Mouse (Mus musculus) urinary bladder, postnatal 25 days (tissue): ENCODE measurements at regions not wholly inside any gene's neighbourhood (a gene's known extent, or its start where the extent isn't known, plus 50 kb on each side); places are given as distances from the start of the nearest gene placed in this dataset.

ENCODE experiments used
- DNase-seq: peaks from one replicate; pipeline ENCODE4 v3.0.0; 2022; ENCODE audit warnings: low spot score

- DNase-seq = no peak
Observed at GRCm38 (mm10) chr2:124775737-124776136, 292.2 kb upstream of the Slc24a5 start.

DNA sequence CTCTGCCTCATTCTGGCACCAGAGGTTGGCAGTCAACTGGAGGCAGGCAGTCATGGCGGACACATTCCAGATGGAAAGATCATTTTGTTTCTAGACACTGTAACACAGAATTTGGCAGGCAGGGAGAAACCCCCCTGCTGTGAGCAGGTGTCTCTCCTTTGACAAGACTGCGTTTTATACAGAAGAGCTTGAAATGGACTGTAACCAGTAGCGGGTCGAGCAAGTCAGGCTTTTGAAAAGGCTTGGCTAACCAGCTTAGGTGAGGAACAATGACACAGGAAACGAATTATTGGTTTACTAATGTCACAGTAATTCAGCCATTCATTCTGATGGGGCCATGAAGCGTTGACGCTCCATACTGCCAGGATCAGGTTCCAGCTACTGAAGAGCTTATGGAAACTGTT is 275.3 kb upstream of the Slc24a5 start:
- DNase-seq = no peak

GRCm38 (mm10) chr2:124811709-124812108 is 256.2 kb upstream of the Slc24a5 start:
- DNase-seq = no peak

DNA sequence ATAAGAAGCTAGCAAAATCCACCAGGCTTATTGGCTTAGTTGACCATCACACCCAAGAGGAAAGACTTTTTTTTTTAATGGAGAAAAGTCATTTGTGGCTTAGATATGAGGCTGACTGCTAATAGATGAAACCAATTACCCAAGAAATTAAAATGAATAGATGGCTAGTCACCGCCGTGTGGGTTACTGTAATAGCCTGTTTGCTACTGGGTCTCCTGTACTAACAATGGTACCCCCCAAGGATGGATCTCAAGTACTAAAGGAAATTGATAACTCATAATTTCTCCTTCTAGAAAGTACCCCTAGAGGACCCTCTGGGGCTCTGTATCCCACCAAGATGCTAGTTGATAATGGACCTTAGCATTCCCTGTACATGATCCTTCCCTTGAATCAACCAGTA is 251.1 kb upstream of the Slc24a5 start:
- DNase-seq = no peak

DNA sequence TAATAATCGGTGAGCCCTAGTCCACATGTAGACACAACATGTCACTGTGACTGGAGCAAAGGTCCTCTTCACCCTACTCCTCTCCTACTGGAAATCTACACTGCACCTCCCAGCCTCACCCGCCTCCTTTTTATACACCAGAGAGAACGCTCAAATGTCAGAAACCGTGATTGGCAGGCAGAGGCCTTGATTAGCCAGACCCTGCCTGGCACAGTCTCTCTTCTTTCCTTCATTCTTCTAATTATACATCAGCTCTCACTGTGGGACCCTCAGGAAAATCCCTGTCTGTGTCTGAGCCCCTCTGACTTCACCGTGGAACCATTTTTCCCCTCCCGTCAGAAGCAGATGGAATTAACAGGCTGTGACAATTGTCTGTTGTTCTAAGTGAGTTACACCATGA is 248.1 kb upstream of the Slc24a5 start:
- DNase-seq = no peak

GRCm38 (mm10) chr2:124820821-124821220 is 247.1 kb upstream of the Slc24a5 start:
- DNase-seq = no peak

GRCm38 (mm10) chr2:124821366-124821765 is 246.6 kb upstream of the Slc24a5 start:
- DNase-seq = no peak

DNA sequence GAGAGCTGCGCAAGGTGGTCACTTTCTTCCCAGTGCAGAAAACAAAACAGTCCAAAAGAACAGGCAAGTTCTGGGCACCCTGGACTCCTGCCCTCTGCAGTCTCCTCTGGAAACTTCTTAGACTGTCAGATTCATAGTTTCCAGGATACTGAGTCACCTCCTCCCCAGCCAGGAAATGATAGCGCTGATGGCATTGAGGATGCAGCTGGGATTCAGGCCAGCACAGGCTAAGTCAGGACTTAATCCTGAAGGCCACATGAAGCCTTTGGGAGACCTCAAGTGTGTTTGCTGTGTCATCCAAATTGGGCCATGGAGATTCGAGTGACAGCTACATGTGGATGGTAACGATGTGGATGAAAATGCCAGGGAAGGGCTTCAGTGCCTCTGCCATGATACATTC is 219.1 kb upstream of the Slc24a5 start:
- no peak for DNase-seq

DNA sequence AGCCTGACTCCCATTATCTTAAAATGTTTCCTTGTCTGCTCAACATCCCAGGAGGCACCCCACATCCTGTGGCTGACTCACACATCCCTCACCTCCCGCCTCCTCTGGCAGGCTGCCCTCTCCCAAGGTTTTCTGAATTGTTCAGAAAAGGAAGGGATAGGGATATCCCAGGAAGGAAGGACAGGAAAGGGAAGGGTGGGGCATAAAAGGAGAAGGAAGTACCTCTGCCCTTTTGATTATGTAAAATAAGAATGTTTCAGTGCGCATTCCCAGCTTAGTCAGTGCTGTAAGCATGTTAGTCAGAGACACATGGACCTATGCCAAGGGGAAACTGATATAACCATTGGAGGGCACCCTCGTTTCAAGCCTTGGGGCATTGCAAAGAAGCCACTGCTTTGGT is 209.4 kb upstream of the Slc24a5 start:
- DNase-seq = peak; percentile 24

DNA sequence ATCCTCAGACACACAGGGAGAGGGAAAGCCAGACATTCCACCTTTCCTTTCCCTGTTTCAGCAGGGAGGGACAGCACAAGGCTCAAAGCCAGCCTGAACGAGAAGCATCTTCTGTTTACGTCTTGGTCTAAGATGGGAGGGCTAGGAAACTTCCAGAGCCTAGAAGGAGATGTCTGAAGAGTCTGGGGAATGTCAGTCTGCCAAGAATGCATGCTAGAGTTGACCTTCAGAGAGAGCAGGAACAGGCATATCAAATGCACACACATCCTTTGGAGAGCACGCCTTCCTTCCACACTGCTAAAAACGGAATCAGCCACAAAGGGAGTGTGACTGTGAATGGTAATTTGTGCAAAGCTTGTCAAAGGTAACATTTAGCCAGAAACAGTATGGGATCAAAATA is 179.7 kb upstream of the Slc24a5 start:
- no peak for DNase-seq

DNA sequence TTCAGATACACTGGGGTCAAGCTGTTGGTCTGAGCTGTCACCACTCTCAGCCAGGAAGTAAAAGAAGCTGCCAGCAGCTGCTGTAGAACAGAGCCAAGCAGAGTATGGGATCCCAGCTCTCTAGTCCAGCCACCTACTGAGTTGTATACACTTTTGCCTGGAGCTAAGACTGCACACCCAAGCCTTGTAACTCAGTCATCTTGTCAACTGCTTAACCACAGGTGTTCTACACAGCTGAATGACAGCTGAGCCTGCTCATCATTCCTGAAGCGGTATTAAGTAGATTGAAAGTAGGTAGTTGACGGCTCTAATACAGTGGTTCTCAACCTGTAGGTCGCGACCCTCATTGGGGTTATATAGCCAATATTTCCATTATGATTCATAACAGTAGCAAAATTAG is 172.9 kb upstream of the Slc24a5 start:
- DNase-seq = no peak

DNA sequence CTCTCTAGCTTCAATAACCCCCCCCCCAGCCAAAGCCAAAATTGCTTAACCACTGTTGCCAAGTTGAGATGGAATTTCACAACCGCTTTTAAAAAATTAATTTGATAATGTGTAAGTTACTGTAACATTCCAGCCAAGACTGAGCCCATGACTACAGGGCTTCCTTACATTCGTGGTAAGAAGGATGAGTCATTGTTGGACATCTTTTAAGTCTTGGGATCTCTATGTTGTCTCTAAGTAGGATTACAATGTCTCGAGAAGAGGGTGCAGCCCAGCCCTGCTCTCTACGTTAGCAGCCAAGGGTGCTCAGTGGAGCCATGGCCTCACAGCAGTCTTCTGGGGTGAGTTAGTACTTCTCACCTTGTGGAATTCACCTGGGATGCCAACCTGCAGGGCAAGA is 164.4 kb upstream of the Slc24a5 start:
- DNase-seq = no peak

- peak; percentile 20 for DNase-seq
Observed at GRCm38 (mm10) chr2:124905076-124905475, 162.8 kb upstream of the Slc24a5 start.

DNA sequence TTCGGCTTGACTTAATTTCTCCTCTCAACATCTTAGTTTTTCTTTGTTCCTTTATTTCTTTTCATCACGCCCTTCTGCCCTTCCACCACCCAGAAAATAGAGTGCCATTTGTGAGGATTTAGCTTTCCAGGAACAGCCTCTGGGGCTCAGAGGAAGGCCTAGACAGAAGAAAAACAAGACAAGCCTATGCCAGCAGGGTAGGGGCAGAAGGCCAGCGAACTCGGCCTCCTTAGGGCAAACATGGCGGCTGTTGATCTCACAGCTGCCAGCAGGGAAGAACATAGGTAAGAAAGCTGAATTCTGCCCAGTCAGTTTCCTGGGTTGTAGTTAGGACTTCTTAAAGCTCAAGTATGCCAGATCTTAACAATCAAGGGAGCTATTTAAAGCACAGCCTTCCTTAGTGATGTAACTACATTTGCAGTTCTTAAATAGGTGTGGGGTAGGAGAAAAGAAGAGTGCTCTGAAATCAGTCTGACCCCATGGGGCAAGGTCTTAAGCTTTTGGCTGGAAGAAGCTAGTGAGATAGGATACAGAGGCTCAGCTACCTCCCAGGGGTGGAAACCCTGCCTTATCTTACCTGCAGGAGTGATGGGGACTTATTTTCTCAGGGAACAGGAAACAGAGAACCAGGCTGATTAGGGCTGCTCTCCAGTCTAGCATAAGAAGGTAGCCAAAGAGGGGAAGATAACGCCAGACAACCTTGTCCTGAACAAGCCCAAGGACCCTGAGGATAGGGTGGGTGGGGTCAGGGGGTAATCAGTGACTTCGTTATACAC is 148.8 kb upstream of the Slc24a5 start:
- DNase-seq = no peak

DNA sequence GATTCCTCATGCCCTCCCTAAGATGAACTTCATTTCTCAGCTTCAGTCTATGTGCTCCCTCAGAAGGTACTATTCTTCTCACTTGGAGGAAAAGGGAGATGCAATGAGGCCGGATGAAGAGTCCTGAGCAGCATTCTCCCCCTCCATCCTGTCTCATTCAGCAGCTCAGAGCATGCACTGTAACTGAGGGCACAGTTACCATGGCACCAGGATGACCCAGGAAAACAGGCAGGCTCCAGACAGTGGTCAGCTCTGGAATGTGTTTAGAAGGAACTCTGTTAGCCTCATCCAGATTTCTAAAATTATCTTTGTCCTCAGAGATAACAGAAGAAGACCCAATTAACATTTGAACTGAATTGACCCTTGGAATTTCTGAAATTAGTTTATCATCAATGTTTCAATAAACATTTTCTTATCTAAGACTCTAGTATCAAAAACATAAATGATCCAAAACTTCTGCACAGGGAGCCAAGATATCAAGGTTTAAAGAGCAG is 148.1 kb upstream of the Slc24a5 start:
- no peak for DNase-seq

- DNase-seq = peak; percentile 13
Observed at GRCm38 (mm10) chr2:124920265-124920664, 147.7 kb upstream of the Slc24a5 start.

- DNase-seq = peak; percentile 27
Observed at GRCm38 (mm10) chr2:124927882-124928758, 139.8 kb upstream of the Slc24a5 start.

DNA sequence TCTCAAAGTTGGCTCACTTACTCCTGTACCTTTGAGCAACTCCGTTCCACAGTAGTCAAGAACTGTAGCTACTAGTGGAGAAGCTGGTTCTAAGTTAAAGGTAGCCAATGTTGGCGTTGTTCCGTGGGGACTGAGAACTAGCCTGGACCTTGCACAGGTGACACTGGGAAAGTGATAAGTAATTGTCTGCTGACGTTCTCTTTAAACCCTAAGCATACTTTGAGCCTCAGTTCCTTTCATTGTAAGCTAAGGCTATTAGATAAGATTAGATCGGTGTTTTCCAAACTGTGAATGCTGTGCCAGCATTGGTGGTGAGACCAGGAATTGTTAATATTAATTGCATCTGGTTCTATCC is 139.2 kb upstream of the Slc24a5 start:
- no peak for DNase-seq

DNA sequence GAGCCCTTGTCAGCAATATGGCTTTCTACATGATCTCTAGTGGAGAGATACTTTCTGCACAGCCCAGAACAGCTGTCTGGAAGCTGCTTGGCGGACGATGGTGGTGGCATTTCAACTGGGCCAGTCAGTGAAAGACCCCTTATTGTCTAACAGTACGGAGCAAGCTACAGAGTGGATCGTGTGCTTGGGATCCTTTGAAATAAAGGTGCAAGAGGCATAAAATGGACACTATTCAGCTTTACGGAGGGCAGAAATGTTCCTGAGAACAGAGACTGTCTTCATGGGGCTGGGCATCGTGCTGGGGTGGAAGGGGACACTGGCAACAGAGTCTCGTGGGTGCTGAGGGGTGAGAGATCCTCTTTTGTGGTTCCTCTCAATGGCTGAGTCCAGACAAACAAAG is 137.2 kb upstream of the Slc24a5 start:
- DNase-seq = no peak

DNA sequence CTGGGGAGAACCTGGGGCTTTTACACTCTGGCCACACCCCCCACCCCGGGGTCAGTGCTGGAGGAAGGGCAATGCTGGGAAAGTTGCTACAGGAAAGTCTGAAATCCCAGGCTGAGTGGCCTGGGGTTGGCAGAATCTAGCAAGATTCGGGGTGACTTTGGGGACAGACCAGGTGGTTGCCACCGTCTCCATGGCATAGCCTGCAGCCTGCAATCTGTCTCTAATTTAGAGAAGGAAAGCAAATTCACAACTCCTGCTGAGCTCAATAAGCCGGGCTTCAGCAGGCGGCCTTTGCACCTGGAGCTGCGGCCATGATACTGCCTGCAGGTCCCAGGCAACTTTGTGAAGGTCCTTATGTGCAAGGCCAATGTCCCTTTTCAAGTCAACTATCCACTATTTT is 135.4 kb upstream of the Slc24a5 start:
- DNase-seq = no peak

- no peak for DNase-seq
Observed at GRCm38 (mm10) chr2:124933876-124934275, 134.0 kb upstream of the Slc24a5 start.

DNA sequence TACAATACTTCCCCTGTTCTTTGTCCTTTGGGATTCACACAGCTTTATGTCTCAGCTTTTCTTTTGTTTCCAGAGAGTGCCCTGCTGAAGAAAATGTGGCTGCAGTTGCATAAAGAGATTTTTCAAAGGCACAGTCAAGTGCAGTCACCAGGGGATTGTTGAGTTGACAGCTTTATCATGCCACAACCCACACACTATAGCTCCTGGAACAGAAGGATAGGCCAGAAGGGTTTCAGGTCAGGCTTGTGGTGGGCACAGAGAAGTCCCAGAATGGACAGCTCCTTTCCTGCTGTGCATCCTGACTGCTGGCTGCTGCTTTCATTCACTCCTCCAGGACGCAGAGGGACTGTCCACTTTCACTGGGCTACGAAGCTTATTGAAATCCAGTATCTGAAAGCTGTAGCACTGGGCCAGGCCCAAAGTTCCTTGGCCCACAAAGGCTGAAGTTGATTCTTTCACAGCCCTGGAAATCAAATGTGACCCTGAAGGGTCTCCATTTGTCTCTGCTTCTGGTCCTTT is 119.6 kb upstream of the Slc24a5 start:
- no peak for DNase-seq

DNA sequence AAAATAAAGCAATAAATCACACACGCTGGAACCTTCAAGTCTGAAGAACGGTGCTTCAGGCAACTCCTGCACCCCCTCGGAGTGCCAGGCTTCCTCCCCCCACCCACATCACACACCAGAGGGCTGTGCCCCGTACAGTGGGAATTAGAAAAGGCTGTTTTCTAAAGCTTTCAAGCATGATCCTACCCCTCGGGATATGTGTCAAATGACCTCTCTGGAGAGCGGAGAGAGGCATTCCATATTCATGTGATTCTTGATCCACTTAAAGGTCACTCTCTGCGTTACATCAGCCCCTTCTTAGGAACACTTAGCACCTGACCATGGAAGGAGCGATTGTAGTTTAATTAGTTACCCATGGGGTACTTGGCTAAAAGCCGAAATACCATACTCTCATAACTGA is 119.1 kb upstream of the Slc24a5 start:
- DNase-seq = no peak
